Mouse (Mus musculus): ENCODE measurements at regions not wholly inside any gene's neighbourhood (a gene's known extent, or its start where the extent isn't known, plus 50 kb on each side); places are given as distances from the start of the nearest gene placed in this dataset.

DNA sequence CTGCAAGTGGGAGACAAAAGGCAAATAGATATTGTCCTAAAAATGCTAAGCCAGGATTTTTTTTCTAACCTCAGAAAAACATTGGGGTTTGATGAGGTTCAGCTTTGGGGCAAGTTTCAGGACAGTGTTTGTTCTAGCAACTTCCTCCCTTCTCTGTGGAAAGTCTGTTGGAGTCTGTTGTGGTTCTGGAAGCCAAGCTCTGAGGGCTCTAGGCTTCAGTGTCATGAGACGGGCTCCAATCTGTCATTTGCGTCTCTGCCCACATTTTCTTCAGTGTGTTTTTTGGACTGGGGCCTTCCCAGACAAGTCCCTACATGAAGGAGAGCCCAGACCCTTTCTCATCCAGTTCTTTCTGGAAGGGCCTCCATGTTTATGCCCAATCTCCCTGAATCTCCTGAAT lies 90.6 kb upstream of the Slc25a13 start:
- TF ChIP-seq POLR2A (IDR thresholded peaks at IDR 0.05; ENCODE audit: extremely low read depth, insufficient read depth, low read length) (no peak), CTCF (IDR thresholded peaks at IDR 0.05; ENCODE audit: low read depth, low read length) (no peak)
